Mouse (Mus musculus) cerebellum, postnatal 4 days (tissue): ENCODE measurements at regions not wholly inside any gene's neighbourhood (a gene's known extent, or its start where the extent isn't known, plus 50 kb on each side); places are given as distances from the start of the nearest gene placed in this dataset.

Experiments
- DNase-seq, 2 experiments: peaks; one replicate each; pipeline ENCODE4 v3.0.0; 2022; ENCODE audit warnings: low spot score in 2 of 2, mixed read lengths in 1 of 2

- DNase-seq: no peak
Measured at GRCm38 (mm10) chr9:14092996-14093442, 181.8 kb upstream of the Sesn3 start.

- no peak for DNase-seq
Measured at GRCm38 (mm10) chr9:14103538-14103937, 171.3 kb upstream of the Sesn3 start.

DNA sequence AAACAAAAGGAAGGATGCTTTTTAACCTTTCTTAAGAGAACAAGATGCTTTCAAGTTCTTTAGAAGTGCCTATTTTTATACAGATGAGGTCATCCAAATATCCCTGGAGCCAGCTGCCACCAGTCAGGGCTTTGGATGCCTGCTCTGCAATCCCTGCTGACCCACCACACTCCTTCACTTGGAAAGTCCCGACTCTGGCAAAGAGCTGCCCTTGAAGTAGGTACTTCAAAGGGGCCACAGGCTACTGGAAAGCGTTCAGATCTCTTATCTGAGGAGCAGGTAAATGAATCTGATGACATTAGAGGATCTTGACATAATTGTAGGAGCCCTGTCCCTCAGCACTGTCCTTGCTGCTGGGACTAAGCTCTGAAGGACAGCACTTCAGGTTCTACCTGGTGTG, 169.9 kb upstream of the Sesn3 start:
- no peak for DNase-seq

- DNase-seq: no peak
Measured at GRCm38 (mm10) chr9:14106371-14106770, 168.5 kb upstream of the Sesn3 start.

DNA sequence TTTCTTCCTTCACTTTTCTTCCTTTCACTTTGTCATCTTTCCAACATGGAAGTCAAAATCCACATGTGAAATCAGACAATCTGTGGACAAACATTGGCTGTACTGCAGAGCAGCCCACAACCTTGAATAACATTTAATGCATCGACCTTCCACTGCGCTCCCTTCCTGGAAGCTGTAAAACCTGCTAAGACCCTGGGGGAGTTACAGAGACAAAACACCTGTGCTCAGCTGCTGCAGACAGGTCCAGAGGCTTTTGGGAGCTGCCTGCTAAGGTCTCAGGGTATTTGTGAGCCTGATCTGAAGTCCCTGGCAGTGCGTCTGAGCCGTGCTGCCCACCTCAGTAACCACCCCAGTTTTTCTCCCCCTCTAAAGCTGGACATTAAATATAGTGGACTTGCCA, 166.1 kb upstream of the Sesn3 start:
- DNase-seq: no peak

DNA sequence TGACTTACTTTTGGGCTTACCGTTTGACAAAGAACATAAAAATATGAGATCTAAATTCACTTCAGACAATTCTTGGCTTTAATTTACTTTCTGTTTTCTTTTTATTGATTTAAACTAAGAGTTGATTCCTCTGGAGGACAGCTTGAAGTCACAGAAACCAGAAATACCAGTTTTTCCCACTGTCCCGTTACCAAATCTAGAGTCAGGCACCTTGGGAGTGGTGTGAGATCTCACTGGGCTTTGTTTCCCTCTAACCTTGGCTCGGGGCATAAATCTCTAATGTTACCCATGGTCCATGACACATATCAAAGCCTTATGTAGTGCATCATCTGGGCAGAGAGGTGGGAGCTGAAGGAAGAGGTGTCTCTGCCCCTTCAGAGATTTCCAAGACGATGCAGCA, 165.4 kb upstream of the Sesn3 start:
- DNase-seq: no peak

GRCm38 (mm10) chr9:14111713-14112112, 163.2 kb upstream of the Sesn3 start:
- no peak for DNase-seq

- DNase-seq: no peak
Measured at GRCm38 (mm10) chr9:14115521-14115920, 159.3 kb upstream of the Sesn3 start.

- no peak for DNase-seq
Measured at GRCm38 (mm10) chr9:14116097-14116840, 158.6 kb upstream of the Sesn3 start.

GRCm38 (mm10) chr9:14133372-14133771, 141.5 kb upstream of the Sesn3 start:
- DNase-seq: no peak

DNA sequence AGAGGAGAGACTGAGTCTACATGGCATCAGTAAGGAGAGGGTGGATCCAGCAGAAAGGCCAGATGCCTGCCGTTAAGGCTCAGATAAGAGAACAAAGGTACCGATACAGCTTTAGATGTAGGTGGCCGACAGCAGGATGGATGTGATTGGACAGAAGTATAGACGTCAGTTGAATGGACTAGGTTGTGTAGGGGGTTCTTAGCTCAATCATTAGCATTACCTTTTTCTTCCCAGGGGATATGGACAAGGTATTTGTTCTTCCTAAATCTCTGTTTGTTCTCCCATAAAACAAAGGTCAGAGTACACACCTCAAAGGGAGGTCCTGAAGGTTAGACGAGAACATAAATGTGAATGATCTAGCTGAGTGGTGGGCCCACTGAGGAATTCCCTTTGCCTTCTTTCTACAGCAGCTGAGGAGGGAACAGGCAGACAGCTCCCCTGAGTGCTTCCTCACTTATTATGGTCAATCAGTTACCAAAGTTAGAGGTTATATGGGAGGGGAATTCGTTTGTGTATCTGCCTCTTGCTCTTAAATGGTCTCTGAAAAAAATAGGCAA, 139.9 kb upstream of the Sesn3 start:
- DNase-seq: no peak

GRCm38 (mm10) chr9:14141321-14141720, 133.5 kb upstream of the Sesn3 start:
- no peak for DNase-seq

DNA sequence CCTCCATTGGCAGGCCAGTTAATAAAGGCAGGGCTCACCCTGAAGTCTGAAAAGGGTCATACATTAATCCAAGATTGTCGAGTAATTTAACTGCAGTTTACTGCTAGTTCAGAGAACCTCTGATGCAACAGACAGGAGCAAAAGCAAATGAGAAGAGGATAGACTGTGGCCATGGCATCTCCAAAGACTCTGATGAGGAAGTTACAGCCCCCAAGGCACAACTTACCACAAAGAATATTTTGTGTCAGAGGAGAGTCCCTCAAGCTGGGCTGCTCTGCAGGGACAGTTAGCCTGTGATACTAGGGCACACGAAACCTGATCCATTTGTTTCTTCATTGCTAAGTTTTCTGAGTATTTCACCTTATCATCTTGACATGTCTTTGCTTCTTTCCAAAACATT, 130.9 kb upstream of the Sesn3 start:
- DNase-seq: no peak

DNA sequence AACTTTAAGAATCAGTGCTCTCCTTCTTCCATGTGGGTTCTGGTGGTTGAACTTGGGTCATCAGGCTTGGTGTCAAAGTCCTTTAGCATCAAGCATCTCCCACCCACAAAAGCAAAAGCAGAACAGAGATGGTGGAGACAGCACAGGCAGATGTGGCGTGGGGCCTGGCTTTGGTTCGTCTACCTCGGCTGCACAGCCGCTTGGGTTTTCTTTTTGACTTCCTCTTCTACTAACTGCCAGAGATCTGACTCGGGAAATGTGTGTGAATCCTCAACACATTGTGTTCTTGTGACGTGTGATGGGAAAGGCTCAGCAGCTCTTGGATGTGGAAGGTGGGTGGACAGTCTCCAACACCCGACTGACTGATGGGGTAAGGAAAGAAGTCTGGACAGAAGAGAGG, 127.8 kb upstream of the Sesn3 start:
- no peak for DNase-seq

GRCm38 (mm10) chr9:14147731-14148130, 127.1 kb upstream of the Sesn3 start:
- DNase-seq: no peak

DNA sequence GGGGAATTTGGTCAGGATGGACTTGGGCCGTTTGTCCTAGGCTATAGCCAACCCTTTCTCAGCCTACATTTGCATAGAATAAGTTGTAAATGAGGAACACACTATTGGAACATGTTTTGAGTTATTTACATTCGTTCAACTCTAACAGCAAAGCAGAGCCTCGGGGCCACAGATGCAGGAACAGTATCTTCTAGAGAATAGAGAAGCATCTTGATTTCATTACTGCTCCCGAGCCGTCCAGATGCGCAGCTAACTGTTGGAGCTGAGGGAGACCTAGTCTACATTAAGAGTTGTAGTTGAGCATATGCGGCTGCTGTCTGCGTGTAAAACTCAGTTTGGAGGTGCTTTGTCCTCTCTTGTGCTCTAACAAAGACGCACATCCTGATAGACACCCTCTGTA, 124.6 kb upstream of the Sesn3 start:
- no peak for DNase-seq

DNA sequence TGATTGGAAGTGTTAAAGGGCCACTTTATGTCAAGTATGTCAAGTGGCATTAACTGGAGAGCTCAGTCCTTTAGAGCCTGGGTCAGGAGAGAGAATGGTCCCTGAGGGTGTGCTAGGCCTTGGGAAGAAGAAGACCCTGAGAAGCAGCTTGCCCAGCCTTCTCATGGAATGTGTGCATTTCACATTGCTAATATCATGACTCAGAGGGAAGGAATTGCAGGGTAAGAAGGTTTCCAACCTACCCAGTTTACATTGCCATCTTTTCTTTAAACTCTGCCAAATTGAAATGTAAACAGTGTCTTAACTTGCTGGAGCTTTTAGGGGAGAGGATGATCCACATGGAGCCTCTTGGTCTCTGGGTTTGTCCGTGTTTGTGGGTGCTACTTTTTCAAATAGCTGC, 117.9 kb upstream of the Sesn3 start:
- no peak for DNase-seq

DNA sequence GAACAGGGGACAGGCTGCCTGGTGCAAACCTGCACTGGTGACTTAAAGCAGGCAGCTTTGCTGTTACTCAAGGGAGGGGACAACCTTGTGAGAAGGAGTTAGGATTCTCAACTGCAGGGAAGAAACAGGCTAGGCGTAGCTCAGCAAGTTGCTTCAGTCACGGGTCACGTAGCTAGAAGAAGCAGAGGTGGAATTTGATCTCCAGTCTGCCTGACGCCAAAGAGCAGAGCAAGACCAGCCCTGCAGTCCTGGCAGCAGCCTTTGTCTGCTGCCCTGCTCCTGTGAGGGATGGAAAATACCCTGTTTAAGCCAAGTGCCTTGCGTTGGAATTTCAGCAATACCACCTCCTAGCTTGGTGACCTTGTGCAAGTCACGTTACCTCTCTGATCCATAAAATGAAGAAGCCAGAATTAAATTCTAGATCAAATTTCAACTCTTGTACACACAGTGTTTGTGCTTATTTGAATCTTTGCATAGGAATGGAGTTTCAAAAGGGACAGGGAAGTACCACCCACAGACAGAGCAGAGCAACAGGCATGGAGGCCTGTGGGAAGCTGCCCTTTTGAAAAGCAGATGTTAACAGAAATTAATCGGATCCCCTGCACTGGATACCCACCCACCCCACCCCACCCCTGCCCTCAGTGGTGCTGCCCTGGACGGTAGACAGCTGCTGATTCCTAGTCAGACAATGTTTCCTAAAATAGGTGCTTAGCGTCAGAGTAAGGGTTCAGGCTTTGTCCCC, 116.6 kb upstream of the Sesn3 start:
- no peak for DNase-seq

GRCm38 (mm10) chr9:14160207-14160606, 114.7 kb upstream of the Sesn3 start:
- no peak for DNase-seq

- DNase-seq: no peak
Measured at GRCm38 (mm10) chr9:14171589-14172240, 103.2 kb upstream of the Sesn3 start.

- DNase-seq: peak in 1 of 2 experiments; percentile 54
Measured at GRCm38 (mm10) chr9:14173631-14174323, 101.1 kb upstream of the Sesn3 start.
